Mouse (Mus musculus) midbrain, embryonic 12.5 days (tissue): Measurements from ENCODE around the gene Kmt2b. TPM values are rescaled to one million over a fixed set of nuclear protein-coding genes. Genes with fewer than 3 reads are reported as not detected.

Source experiments
- ATAC-seq: fragments of 200-750 bp; cut with Nextera tagmentation; 2 replicates; pipeline ENCODE4 v1.8.0; 2017; ENCODE audit warnings: low read depth, moderate TSS enrichment, moderate library complexity; ENCODE audit not compliant: low FRiP score
- H3K27ac ChIP-seq: fragments of 300-500 bp; sonication (generic); replicated peaks from 2 replicates; pipeline ENCODE4 v1.5.1; 2016; ENCODE audit warnings: mild to moderate bottlenecking
- H3K27me3 ChIP-seq: fragments of 300-500 bp; sonication (generic); 2 replicates; pipeline ENCODE4 v1.6.1; 2016; ENCODE audit warnings: mild to moderate bottlenecking
- H3K36me3 ChIP-seq: fragments of 300-500 bp; sonication (generic); 2 replicates; pipeline ENCODE4 v1.6.1; 2016
- H3K4me1 ChIP-seq: fragments of 300-500 bp; sonication (generic); 2 replicates; pipeline ENCODE4 v1.6.1; 2016
- H3K4me2 ChIP-seq: fragments of 300-500 bp; sonication (generic); replicated peaks from 2 replicates; pipeline ENCODE4 v1.6.1; 2016; ENCODE audit warnings: mild to moderate bottlenecking, moderate library complexity
- H3K4me3 ChIP-seq: fragments of 300-500 bp; sonication (generic); 2 replicates; pipeline ENCODE4 v1.5.1; 2016; ENCODE audit warnings: mild to moderate bottlenecking
- H3K9ac ChIP-seq: fragments of 300-500 bp; sonication (generic); replicated peaks from 2 replicates; pipeline ENCODE4 v1.6.1; 2016; ENCODE audit warnings: mild to moderate bottlenecking, moderate library complexity
- H3K9me3 ChIP-seq: fragments of 300-500 bp; sonication (generic); 2 replicates; pipeline ENCODE4 v1.6.1; 2016; ENCODE audit warnings: mild to moderate bottlenecking
- whole genome bisulfite sequencing: fragments of 180-500 bp; shearing (Covaris S2); methylation state at CpG from one replicate; pipeline ENCODE4 v1.1.7; 2016; 5-methylcytosine and 5-hydroxymethylcytosine counted together
- polyA plus RNA-seq: library from polyadenylated mRNA; unstranded; fragments of >200 nt; fragmentation: Nextera tagmentation; extraction: Ambion mirVana; gene quantifications from 2 replicates; pipeline ENCODE4 v1.2.1, GENCODE M21; 2016

The Kmt2b gene
- 11.4 and 13.6 TPM in 2 replicates for polyA plus RNA-seq

GRCm38 (mm10) chr7:30588676-30589434 lies at the start of gene Kmt2b:
Kmt2b (minus strand) TSS chr7:30588726.
- Histone ChIP-seq H3K27ac (peak within 1 kb of the TSS; percentile 94), H3K9ac (peak within 1 kb of the TSS; percentile 100), H3K36me3 (peaks cover 31% of the 10 kb centered on the region), H3K4me3 (peak within 1 kb of the TSS; percentile 98), H3K27me3 (no peaks in the 10 kb centered on the region), H3K4me1 (peaks cover 23% of the 10 kb centered on the region), H3K9me3 (no peaks in the 10 kb centered on the region), H3K4me2 (peak within 1 kb of the TSS; percentile 90)
- peak; percentile 96 for ATAC-seq
- under 1% methylated on average over 58 of the region's 68 CpGs for WGBS

GRCm38 (mm10) chr7:30636395-30636794 lies 47.9 kb upstream of the Kmt2b start:
- H3K4me3 ChIP-seq: no peak overlapping the region
- no peak for ATAC-seq
- no peaks in the 10 kb centered on the region for H3K9me3 ChIP-seq
- no peak overlapping the region for H3K4me2 ChIP-seq
- 40% methylated on average over 11 of the region's 11 CpGs for WGBS
- H3K36me3 ChIP-seq: peaks cover 14% of the 10 kb centered on the region
- no peak overlapping the region for H3K27ac ChIP-seq
- H3K27me3 ChIP-seq: peaks cover 69% of the 10 kb centered on the region
- H3K4me1 ChIP-seq: peaks cover 7% of the 10 kb centered on the region
- H3K9ac ChIP-seq: no peak overlapping the region

- WGBS: 2% methylated on average over 5 of the region's 5 CpGs
- peaks cover 8% of the 10 kb centered on the region for H3K36me3 ChIP-seq
- peak within 1 kb of the TSS; percentile 38 for H3K4me2 ChIP-seq
- no peaks in the 10 kb centered on the region for H3K9me3 ChIP-seq
- no peak for ATAC-seq
- peaks cover 75% of the 10 kb centered on the region for H3K27me3 ChIP-seq
- H3K4me3 ChIP-seq: peak within 1 kb of the TSS; percentile 19
- H3K9ac ChIP-seq: no peak within 1 kb of the TSS
- no peak within 1 kb of the TSS for H3K27ac ChIP-seq
- H3K4me1 ChIP-seq: peaks cover 7% of the 10 kb centered on the region
Measured at GRCm38 (mm10) chr7:30635752-30636151, 47.2 kb upstream of the Kmt2b start, which contains the start of gene Etv2. Etv2 (minus strand) TSS chr7:30635852.

GRCm38 (mm10) chr7:30634621-30635020 lies 46.1 kb upstream of the Kmt2b start:
- peaks cover 7% of the 10 kb centered on the region for H3K4me1 ChIP-seq
- ATAC-seq: 0 out of 2 replicates have a peak, but pooled peaks have one; percentile 54
- H3K9me3 ChIP-seq: no peaks in the 10 kb centered on the region
- H3K4me3 ChIP-seq: peak overlapping the region; percentile 19
- H3K27ac ChIP-seq: no peak overlapping the region
- WGBS: 2% methylated on average over 20 of the region's 20 CpGs
- peak overlapping the region; percentile 38 for H3K4me2 ChIP-seq
- no peak overlapping the region for H3K9ac ChIP-seq
- no peaks in the 10 kb centered on the region for H3K36me3 ChIP-seq
- H3K27me3 ChIP-seq: peaks cover 83% of the 10 kb centered on the region

- peaks cover 7% of the 10 kb centered on the region for H3K4me1 ChIP-seq
- ATAC-seq: no peak
- 6% methylated on average over 27 of the region's 27 CpGs for WGBS
- 0 out of 2 replicates have a peak overlapping the region, but pooled peaks have one; percentile 5 for H3K4me2 ChIP-seq
- no peak overlapping the region for H3K4me3 ChIP-seq
- no peaks in the 10 kb centered on the region for H3K9me3 ChIP-seq
- no peak overlapping the region for H3K27ac ChIP-seq
- H3K9ac ChIP-seq: no peak overlapping the region
- H3K36me3 ChIP-seq: no peaks in the 10 kb centered on the region
- H3K27me3 ChIP-seq: peaks cover 86% of the 10 kb centered on the region
Measured at GRCm38 (mm10) chr7:30633762-30634412, 45.4 kb upstream of the Kmt2b start.

GRCm38 (mm10) chr7:30629013-30629412 lies 40.5 kb upstream of the Kmt2b start:
- H3K27me3 ChIP-seq: peaks cover 45% of the 10 kb centered on the region
- ATAC-seq: no peak
- peaks cover 12% of the 10 kb centered on the region for H3K4me1 ChIP-seq
- H3K4me2 ChIP-seq: no peak overlapping the region
- no peak overlapping the region for H3K27ac ChIP-seq
- no peak overlapping the region for H3K4me3 ChIP-seq
- no peak overlapping the region for H3K9ac ChIP-seq
- H3K36me3 ChIP-seq: peaks cover 4% of the 10 kb centered on the region
- H3K9me3 ChIP-seq: no peaks in the 10 kb centered on the region

GRCm38 (mm10) chr7:30626647-30627046 lies 38.1 kb upstream of the Kmt2b start:
- peaks cover 28% of the 10 kb centered on the region for H3K36me3 ChIP-seq
- H3K27ac ChIP-seq: no peak overlapping the region
- no peaks in the 10 kb centered on the region for H3K9me3 ChIP-seq
- peaks cover 12% of the 10 kb centered on the region for H3K4me1 ChIP-seq
- 87% methylated on average over 5 of the region's 5 CpGs for WGBS
- ATAC-seq: 0 out of 2 replicates have a peak, but pooled peaks have one; percentile 4
- no peak overlapping the region for H3K9ac ChIP-seq
- H3K4me2 ChIP-seq: peak overlapping the region; percentile 95; the same call in 1 of the 2 replicates
- no peak overlapping the region for H3K4me3 ChIP-seq
- peaks cover 23% of the 10 kb centered on the region for H3K27me3 ChIP-seq

GRCm38 (mm10) chr7:30625530-30626384 lies 37.2 kb upstream of the Kmt2b start, which contains the start of gene Cox6b1:
Cox6b1 (minus strand) TSS chr7:30626151.
- Histone ChIP-seq H3K9ac (peak within 1 kb of the TSS; percentile 80), H3K4me1 (peaks cover 12% of the 10 kb centered on the region), H3K27me3 (peaks cover 15% of the 10 kb centered on the region), H3K36me3 (peaks cover 34% of the 10 kb centered on the region), H3K9me3 (no peaks in the 10 kb centered on the region), H3K4me3 (peak within 1 kb of the TSS; percentile 86), H3K4me2 (peak within 1 kb of the TSS; percentile 95), H3K27ac (0 out of 2 replicates have a peak within 1 kb of the TSS, but pooled peaks have one; percentile 42)
- peak; percentile 93 for ATAC-seq
- 2% methylated on average over 44 of the region's 44 CpGs for WGBS

- H3K4me3 ChIP-seq: no peak overlapping the region
- 88% methylated on average over 3 of the region's 3 CpGs for WGBS
- no peak for ATAC-seq
- H3K9ac ChIP-seq: no peak overlapping the region
- H3K4me2 ChIP-seq: no peak overlapping the region
- no peaks in the 10 kb centered on the region for H3K9me3 ChIP-seq
- H3K36me3 ChIP-seq: peaks cover 76% of the 10 kb centered on the region
- H3K27me3 ChIP-seq: no peaks in the 10 kb centered on the region
- H3K4me1 ChIP-seq: no peaks in the 10 kb centered on the region
- no peak overlapping the region for H3K27ac ChIP-seq
Measured at GRCm38 (mm10) chr7:30619202-30619601, 30.7 kb upstream of the Kmt2b start.

GRCm38 (mm10) chr7:30618658-30619057 lies 30.1 kb upstream of the Kmt2b start:
- no peak overlapping the region for H3K4me2 ChIP-seq
- no peaks in the 10 kb centered on the region for H3K9me3 ChIP-seq
- no peak for ATAC-seq
- H3K4me1 ChIP-seq: no peaks in the 10 kb centered on the region
- no peak overlapping the region for H3K4me3 ChIP-seq
- H3K36me3 ChIP-seq: peaks cover 71% of the 10 kb centered on the region
- H3K27ac ChIP-seq: no peak overlapping the region
- H3K9ac ChIP-seq: no peak overlapping the region
- 97% methylated on average over 9 of the region's 9 CpGs for WGBS
- H3K27me3 ChIP-seq: no peaks in the 10 kb centered on the region

GRCm38 (mm10) chr7:30615049-30615760 lies 26.7 kb upstream of the Kmt2b start:
- ATAC-seq: no peak
- Histone ChIP-seq H3K27me3 (no peaks in the 10 kb centered on the region; the same call in 1 of the 2 replicates), H3K4me3 (no peak overlapping the region), H3K9ac (no peak overlapping the region), H3K9me3 (no peaks in the 10 kb centered on the region), H3K4me2 (no peak overlapping the region), H3K27ac (no peak overlapping the region), H3K36me3 (peaks cover 45% of the 10 kb centered on the region), H3K4me1 (no peaks in the 10 kb centered on the region)
- 70% methylated on average over 5 of the region's 5 CpGs for WGBS
